Mouse (Mus musculus) cortical plate, adult 2 months (tissue): Measurements from ENCODE around the gene 6430548M08Rik. TPM values are rescaled to one million over a fixed set of nuclear protein-coding genes. Genes with fewer than 3 reads are reported as not detected.
A peak's percentile ranks its signal among the peaks of the same experiment; 100 is the strongest.

Experiments
- H3K27ac ChIP-seq: fragments of 200-500 bp; 2 replicates; pipeline ENCODE4 v1.5.1; 2012; ENCODE audit warnings: low read length, control low read depth, inconsistent platforms; ENCODE audit not compliant: insufficient read depth
- H3K4me1 ChIP-seq: fragments of 200-500 bp; 2 replicates; pipeline ENCODE4 v1.6.1; 2011; ENCODE audit warnings: low read length; ENCODE audit not compliant: control insufficient read depth, insufficient read depth
- H3K4me3 ChIP-seq: fragments of 200-500 bp; 2 replicates; pipeline ENCODE4 v1.5.1; 2011; ENCODE audit warnings: mild to moderate bottlenecking, low read length, control low read depth; ENCODE audit not compliant: insufficient read depth
- CTCF ChIP-seq: fragments of 200-500 bp; IDR thresholded peaks from 2 replicates; pipeline ENCODE4 v1.5.1; 2011; ENCODE audit warnings: mild to moderate bottlenecking, control low read depth, low read length; ENCODE audit not compliant: insufficient read depth; ENCODE audit errors: extremely low read depth
- POLR2A ChIP-seq: fragments of 200-500 bp; IDR thresholded peaks from 2 replicates; pipeline ENCODE4 v1.6.1; 2011; ENCODE audit warnings: mild to moderate bottlenecking, low read length, control low read depth; ENCODE audit not compliant: insufficient read depth; ENCODE audit errors: extremely low read depth
- polyA plus RNA-seq: library from polyadenylated mRNA; depleted of rRNA; stranded (reverse); fragments of >200 nt; gene quantifications from 2 replicates; pipeline ENCODE4 v1.2.3, GENCODE M21; 2012

The 6430548M08Rik gene
- polyA plus RNA-seq, 1 experiment, result 149 TPM

DNA sequence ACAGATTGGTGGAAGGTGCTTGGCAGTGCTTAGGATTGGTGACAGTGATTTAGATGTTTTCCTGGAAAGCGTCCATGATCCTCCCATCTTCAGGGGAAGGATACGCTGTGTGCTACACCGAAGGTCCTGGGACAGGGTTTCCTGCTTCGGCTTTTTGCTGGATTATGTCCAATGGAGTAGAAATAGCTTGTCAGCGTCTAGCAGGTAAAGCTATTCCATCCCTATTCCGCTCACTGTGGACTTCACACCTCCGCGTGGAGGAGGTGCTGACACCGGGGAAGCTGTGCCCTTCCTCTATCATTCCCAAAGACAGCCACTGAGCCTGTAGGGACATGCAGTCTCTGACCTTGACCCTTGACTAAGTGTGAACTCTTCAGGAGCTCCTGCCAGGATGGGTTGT is 4.2 kb downstream of the 6430548M08Rik start:
- H3K4me1 ChIP-seq, result peaks cover 16% of the 10 kb centered on the region
- TF ChIP-seq CTCF (no peak), POLR2A (no peak)
- no peak overlapping the region for H3K27ac ChIP-seq
- no peak overlapping the region for H3K4me3 ChIP-seq

DNA sequence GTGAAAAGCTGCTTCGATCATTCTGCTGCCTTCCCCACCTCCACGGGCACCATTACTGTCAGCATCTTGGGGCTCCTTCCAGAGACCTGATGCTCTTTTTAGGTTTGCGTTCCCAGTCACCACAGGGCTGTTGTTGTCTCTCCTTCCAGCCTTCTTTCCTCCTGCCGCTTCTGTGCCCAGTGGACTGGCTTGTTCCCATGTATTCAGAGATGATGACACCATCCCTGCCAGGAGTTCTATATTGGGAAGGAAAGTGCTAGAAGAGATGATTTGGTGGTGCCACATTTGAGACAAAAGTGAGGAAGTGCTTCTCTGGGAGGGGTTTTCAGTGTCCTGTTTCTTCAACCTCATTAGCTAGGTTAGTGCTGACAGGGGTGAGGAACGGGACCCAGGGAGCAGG is 4.9 kb downstream of the 6430548M08Rik start:
- TF ChIP-seq CTCF (no peak), POLR2A (no peak)
- Histone ChIP-seq H3K4me3 (no peak overlapping the region), H3K4me1 (peaks cover 16% of the 10 kb centered on the region), H3K27ac (no peak overlapping the region)

DNA sequence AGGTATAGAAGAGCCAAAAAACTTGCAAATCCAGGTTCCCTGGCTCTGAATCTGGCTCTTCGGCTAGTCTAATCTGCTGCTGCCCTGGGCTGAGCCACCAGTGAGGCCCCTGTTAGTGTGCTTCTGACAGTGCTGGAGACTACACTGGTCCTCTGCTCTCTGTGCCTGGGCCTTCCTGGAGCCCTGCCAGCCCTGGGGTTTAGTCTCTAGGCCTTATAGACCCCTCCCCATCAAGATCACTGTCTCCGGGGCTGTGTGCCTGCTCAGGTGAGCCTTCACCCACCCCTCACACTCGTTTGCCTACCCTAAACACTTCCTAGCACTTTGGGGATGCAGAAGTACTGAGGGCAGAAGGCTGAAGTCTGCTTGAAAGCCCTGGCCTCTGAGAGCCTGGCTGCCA is 5.5 kb downstream of the 6430548M08Rik start:
- H3K27ac ChIP-seq, result peak overlapping the region; percentile 34; the same call in 1 of the 2 replicates
- TF ChIP-seq CTCF (no peak), POLR2A (no peak)

DNA sequence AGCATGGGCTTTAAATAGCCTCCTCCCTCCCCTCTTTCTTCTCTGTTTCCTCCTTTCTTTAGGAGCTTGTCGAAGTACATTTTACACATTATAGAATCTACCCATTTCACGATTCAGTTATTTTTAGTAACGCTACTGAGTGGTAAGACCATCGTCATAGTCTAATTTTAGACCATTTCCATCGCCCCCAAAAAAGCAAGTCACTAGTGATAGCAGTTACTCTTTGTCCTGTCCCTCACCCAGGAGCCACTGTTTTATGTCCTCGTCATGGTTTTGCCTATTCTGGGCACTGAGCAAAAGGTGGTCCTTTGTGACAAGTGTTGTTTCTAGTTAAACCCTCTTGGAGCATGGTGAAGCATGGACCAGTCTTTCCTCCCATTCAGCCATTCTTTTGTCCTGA is 6.0 kb downstream of the 6430548M08Rik start:
- Histone ChIP-seq H3K4me3 (no peak overlapping the region), H3K27ac (peak overlapping the region; percentile 34; the same call in 1 of the 2 replicates)
- TF ChIP-seq POLR2A (no peak), CTCF (no peak)

More for the DNA sequence above, 5.5 kb downstream of the 6430548M08Rik start:
- Histone ChIP-seq H3K4me1 (peaks cover 20% of the 10 kb centered on the region), H3K4me3 (no peak overlapping the region)

DNA sequence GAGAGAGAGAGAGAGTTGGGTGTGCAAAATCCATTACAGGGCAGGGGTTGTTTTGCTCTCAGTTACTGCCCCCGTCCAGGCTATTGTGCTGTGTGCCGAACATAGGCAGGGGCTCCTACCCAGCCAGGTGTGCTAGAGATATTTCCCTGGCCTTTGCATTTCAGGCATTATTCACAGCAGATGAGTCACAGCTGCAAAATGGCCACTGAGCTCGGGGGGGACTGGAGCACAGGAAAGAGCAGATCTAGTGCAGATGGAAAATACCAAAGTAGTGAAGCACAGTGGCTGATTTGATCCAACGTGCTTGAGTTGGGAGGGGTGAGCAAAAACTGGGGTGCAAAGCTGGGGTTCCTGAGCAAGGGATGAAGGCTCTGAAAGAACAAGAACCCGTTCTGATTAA is 7.0 kb downstream of the 6430548M08Rik start:
- Histone ChIP-seq H3K4me3 (no peak overlapping the region), H3K27ac (no peak overlapping the region), H3K4me1 (peaks cover 23% of the 10 kb centered on the region)
- TF ChIP-seq CTCF (no peak), POLR2A (no peak)

More for the DNA sequence above, 6.0 kb downstream of the 6430548M08Rik start:
- H3K4me1 ChIP-seq, result peaks cover 23% of the 10 kb centered on the region

DNA sequence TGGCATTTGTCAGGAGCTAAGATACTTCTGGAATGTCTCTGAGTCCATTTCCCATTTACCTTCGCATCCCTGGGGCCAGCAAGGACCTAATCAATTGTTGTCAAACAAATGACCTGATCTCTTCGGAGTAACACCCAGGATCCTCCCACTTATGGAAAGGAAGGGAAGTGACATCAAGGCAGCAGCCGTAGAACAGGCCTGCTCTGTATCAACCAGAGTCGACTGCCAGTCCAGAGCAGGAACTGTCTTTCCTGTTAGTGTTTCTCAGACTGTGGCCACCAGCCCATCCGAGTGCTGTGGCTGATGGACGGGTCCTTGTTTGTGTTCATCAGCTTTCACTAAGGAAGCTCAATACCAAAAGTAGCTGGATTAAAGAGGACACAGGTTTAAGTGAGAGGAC is 10.3 kb downstream of the 6430548M08Rik start:
- TF ChIP-seq POLR2A, result no peak
- no peak for TF ChIP-seq CTCF
- peaks cover 19% of the 10 kb centered on the region for H3K4me1 ChIP-seq
- no peak overlapping the region for H3K27ac ChIP-seq
- no peak overlapping the region for H3K4me3 ChIP-seq

DNA sequence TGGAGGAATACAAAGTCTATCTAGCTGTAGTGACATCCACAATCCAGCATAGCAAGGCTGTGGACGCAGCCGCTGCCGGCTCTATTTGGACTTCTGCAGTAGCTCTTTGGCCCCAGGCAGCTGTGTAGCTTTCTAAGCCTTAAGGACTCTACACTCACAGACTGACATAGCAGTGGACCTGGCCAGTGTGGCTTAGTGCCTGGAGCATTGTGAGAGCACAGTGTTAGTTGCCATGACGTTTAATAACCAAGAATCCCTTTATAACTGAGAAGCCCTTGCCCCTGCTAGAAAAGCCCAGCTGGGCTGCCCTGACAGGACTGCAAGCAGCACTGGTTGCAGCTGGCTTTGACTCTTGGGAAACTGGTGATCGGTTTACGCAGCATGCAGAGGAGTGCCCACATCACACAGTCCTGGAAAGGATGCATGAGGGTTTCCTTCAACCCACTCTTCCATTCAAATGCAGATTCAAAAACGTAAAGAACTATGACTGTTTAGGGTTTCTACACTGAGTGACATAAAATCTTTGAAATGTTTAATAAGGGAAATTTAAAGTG is 11.0 kb downstream of the 6430548M08Rik start:
- H3K27ac ChIP-seq, result no peak overlapping the region
- H3K4me3 ChIP-seq, result no peak overlapping the region
- no peak for TF ChIP-seq CTCF
- peaks cover 19% of the 10 kb centered on the region for H3K4me1 ChIP-seq

DNA sequence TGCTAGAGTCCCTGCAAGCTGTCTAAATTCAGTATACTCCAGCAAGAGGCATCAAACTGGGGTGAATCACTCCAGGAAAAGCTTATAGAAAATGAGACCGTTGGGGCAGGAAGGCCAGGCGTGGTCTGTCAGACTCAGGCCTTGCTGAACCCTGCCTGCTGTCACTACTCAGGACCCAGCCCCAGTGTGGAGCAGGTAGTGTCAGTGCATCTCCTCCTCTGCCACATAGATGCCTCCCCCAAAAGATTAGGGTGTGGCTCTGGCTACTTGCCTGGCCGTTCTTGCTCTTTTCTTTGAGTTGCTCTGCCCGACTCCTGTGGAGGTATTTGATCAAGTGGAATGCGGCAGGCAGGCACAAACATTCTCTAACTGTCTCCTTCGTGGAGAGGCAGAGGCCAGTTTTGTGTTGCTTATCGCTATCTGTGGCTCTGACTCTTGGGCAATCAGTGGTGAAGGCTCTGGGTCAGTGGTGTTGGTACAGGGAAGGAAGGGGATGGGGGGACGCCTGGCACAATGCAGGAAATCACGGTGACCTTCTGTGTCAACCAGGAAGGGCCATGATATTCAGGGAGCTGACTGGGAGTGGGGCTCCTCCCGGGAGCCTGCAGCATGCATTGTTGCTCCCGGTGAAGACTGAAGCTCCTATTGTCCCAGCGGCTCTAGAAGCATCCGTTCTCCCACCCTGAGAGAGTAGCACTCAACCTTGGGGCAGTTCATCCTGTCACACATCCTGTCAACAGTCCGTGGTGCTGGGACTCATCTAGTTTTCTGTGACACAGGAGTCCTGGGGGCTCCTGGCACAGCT is 12.6 kb downstream of the 6430548M08Rik start:
- Histone ChIP-seq H3K27ac (no peak overlapping the region), H3K4me3 (no peak overlapping the region), H3K4me1 (peaks cover 14% of the 10 kb centered on the region)
- no peak for TF ChIP-seq POLR2A

DNA sequence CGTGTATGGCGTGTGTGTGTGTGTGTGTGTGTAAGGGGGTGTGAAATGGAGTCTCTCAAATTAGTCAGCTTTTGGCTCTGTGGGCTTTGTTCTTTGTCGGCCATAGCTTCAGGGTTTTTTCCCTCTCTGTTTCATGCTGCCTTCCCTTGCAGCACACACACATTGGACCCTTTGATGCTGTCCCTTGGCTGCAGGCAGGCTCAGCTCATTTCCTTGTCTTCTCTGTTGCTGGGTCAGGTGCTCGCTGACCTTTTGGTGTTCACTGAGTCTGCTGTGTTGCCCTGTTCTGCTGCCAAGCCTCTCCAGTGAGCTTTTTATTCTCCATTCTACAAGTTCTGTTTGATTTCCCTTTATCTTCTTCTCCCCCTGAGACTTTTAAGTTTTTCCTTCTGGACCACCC is 15.6 kb downstream of the 6430548M08Rik start:
- no peak overlapping the region for H3K4me3 ChIP-seq
- no peak overlapping the region for H3K27ac ChIP-seq
- H3K4me1 ChIP-seq, result peaks cover 9% of the 10 kb centered on the region; the same call in 1 of the 2 replicates
- TF ChIP-seq POLR2A, result no peak
- no peak for TF ChIP-seq CTCF

DNA sequence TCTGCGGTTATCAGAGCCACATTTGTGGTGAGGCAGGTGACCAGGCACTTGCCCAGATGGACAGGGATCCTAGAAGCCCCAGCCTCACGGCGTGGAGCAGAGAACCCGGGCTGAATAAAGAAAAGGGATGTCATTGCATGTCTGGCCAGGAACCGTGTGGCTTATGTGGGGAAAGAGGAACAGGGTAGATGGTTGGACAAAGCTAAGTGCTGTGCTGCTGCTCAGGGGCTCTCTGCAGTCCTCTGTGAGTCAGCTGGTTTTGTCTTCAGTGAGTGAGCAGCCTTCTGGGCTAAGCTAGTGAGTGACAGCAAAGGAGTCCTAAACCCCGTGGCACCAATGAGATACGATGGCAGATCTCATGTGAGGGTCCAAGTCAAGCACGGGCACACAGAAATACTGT is 17.2 kb downstream of the 6430548M08Rik start:
- TF ChIP-seq CTCF, result no peak
- no peak for TF ChIP-seq POLR2A
- Histone ChIP-seq H3K27ac (no peak overlapping the region), H3K4me1 (peaks cover 10% of the 10 kb centered on the region)

More for the DNA sequence above, 17.2 kb downstream of the 6430548M08Rik start:
- H3K4me3 ChIP-seq, result no peak overlapping the region
